Mouse (Mus musculus): ENCODE measurements around the gene Morc1. TPM values are rescaled to one million over a fixed set of nuclear protein-coding genes. Genes with fewer than 3 reads are reported as not detected.

Morc1 gene
- total RNA-seq (2017), result not detected in 2 replicates

- no peak for ATAC-seq (replicated peaks in 1 of 2; ENCODE audit: insufficient read depth in 1 of 2, low FRiP score in 2 of 2, low TSS enrichment in 1 of 2, low read depth in 1 of 2, poor library complexity in 2 of 2, severe bottlenecking in 2 of 2)
These were observed at the start of gene Morc1 for GRCm38 (mm10) chr16:48431027-48431426. Gene Morc1, plus strand, starts transcription at chr16:48431237.

GRCm38 (mm10) chr16:48383582-48384257 is 47.3 kb upstream of the Morc1 start:
- ATAC-seq (replicated peaks in 1 of 2; ENCODE audit: insufficient read depth in 1 of 2, low FRiP score in 2 of 2, low TSS enrichment in 1 of 2, low read depth in 1 of 2, poor library complexity in 2 of 2, severe bottlenecking in 2 of 2), result no peak

- no peak for ATAC-seq (replicated peaks in 1 of 2; ENCODE audit: insufficient read depth in 1 of 2, low FRiP score in 2 of 2, low TSS enrichment in 1 of 2, low read depth in 1 of 2, poor library complexity in 2 of 2, severe bottlenecking in 2 of 2)
These were observed 44.1 kb upstream of the Morc1 start for GRCm38 (mm10) chr16:48386982-48387381.

GRCm38 (mm10) chr16:48395278-48395677 is 35.8 kb upstream of the Morc1 start:
- no peak for ATAC-seq (replicated peaks in 1 of 2; ENCODE audit: insufficient read depth in 1 of 2, low FRiP score in 2 of 2, low TSS enrichment in 1 of 2, low read depth in 1 of 2, poor library complexity in 2 of 2, severe bottlenecking in 2 of 2)

- no peak for ATAC-seq (replicated peaks in 1 of 2; ENCODE audit: insufficient read depth in 1 of 2, low FRiP score in 2 of 2, low TSS enrichment in 1 of 2, low read depth in 1 of 2, poor library complexity in 2 of 2, severe bottlenecking in 2 of 2)
These were observed 28.1 kb upstream of the Morc1 start for GRCm38 (mm10) chr16:48402963-48403362.

GRCm38 (mm10) chr16:48403423-48403822 is 27.6 kb upstream of the Morc1 start:
- ATAC-seq (replicated peaks in 1 of 2; ENCODE audit: insufficient read depth in 1 of 2, low FRiP score in 2 of 2, low TSS enrichment in 1 of 2, low read depth in 1 of 2, poor library complexity in 2 of 2, severe bottlenecking in 2 of 2), result peak; percentile 59 to 68

- ATAC-seq (replicated peaks in 1 of 2; ENCODE audit: insufficient read depth in 1 of 2, low FRiP score in 2 of 2, low TSS enrichment in 1 of 2, low read depth in 1 of 2, poor library complexity in 2 of 2, severe bottlenecking in 2 of 2), result no peak
These were observed 27.0 kb upstream of the Morc1 start for GRCm38 (mm10) chr16:48404009-48404408.

GRCm38 (mm10) chr16:48405674-48406403 is 25.2 kb upstream of the Morc1 start:
- ATAC-seq (replicated peaks in 1 of 2; ENCODE audit: insufficient read depth in 1 of 2, low FRiP score in 2 of 2, low TSS enrichment in 1 of 2, low read depth in 1 of 2, poor library complexity in 2 of 2, severe bottlenecking in 2 of 2), result no peak

GRCm38 (mm10) chr16:48409580-48409979 is 21.5 kb upstream of the Morc1 start:
- ATAC-seq (replicated peaks in 1 of 2; ENCODE audit: insufficient read depth in 1 of 2, low FRiP score in 2 of 2, low TSS enrichment in 1 of 2, low read depth in 1 of 2, poor library complexity in 2 of 2, severe bottlenecking in 2 of 2), result no peak

GRCm38 (mm10) chr16:48410125-48410524 is 20.9 kb upstream of the Morc1 start:
- no peak for ATAC-seq (replicated peaks in 1 of 2; ENCODE audit: insufficient read depth in 1 of 2, low FRiP score in 2 of 2, low TSS enrichment in 1 of 2, low read depth in 1 of 2, poor library complexity in 2 of 2, severe bottlenecking in 2 of 2)

- no peak for ATAC-seq (replicated peaks in 1 of 2; ENCODE audit: insufficient read depth in 1 of 2, low FRiP score in 2 of 2, low TSS enrichment in 1 of 2, low read depth in 1 of 2, poor library complexity in 2 of 2, severe bottlenecking in 2 of 2)
These were observed 18.8 kb upstream of the Morc1 start, which contains the start of gene Gm5485 for GRCm38 (mm10) chr16:48412246-48412645. Gene Gm5485, minus strand, starts transcription at chr16:48412416.

- no peak for ATAC-seq (replicated peaks in 1 of 2; ENCODE audit: insufficient read depth in 1 of 2, low FRiP score in 2 of 2, low TSS enrichment in 1 of 2, low read depth in 1 of 2, poor library complexity in 2 of 2, severe bottlenecking in 2 of 2)
These were observed 12.5 kb upstream of the Morc1 start for GRCm38 (mm10) chr16:48418557-48418956.

GRCm38 (mm10) chr16:48419035-48419434 is 12.0 kb upstream of the Morc1 start:
- peak; percentile 95 to 98 for ATAC-seq (replicated peaks in 1 of 2; ENCODE audit: insufficient read depth in 1 of 2, low FRiP score in 2 of 2, low TSS enrichment in 1 of 2, low read depth in 1 of 2, poor library complexity in 2 of 2, severe bottlenecking in 2 of 2)

- ATAC-seq (replicated peaks in 1 of 2; ENCODE audit: insufficient read depth in 1 of 2, low FRiP score in 2 of 2, low TSS enrichment in 1 of 2, low read depth in 1 of 2, poor library complexity in 2 of 2, severe bottlenecking in 2 of 2), result peak; percentile 28 to 43; a peak in 1 of 4 replicates
These were observed 8.5 kb upstream of the Morc1 start for GRCm38 (mm10) chr16:48422501-48422900.

GRCm38 (mm10) chr16:48424069-48424468 is 7.0 kb upstream of the Morc1 start:
- ATAC-seq (replicated peaks in 1 of 2; ENCODE audit: insufficient read depth in 1 of 2, low FRiP score in 2 of 2, low TSS enrichment in 1 of 2, low read depth in 1 of 2, poor library complexity in 2 of 2, severe bottlenecking in 2 of 2), result no peak

- ATAC-seq (replicated peaks in 1 of 2; ENCODE audit: insufficient read depth in 1 of 2, low FRiP score in 2 of 2, low TSS enrichment in 1 of 2, low read depth in 1 of 2, poor library complexity in 2 of 2, severe bottlenecking in 2 of 2), result no peak
These were observed 1.6 kb upstream of the Morc1 start for GRCm38 (mm10) chr16:48429427-48429826.

- ATAC-seq (replicated peaks in 1 of 2; ENCODE audit: insufficient read depth in 1 of 2, low FRiP score in 2 of 2, low TSS enrichment in 1 of 2, low read depth in 1 of 2, poor library complexity in 2 of 2, severe bottlenecking in 2 of 2), result no peak
These were observed 4.4 kb downstream of the Morc1 start for GRCm38 (mm10) chr16:48435454-48435853.

GRCm38 (mm10) chr16:48437476-48437875 is 6.4 kb downstream of the Morc1 start:
- 0 out of 4 replicates have a peak, but pooled peaks of 1 of the 2 experiments have one; percentile 38 for ATAC-seq (replicated peaks in 1 of 2; ENCODE audit: insufficient read depth in 1 of 2, low FRiP score in 2 of 2, low TSS enrichment in 1 of 2, low read depth in 1 of 2, poor library complexity in 2 of 2, severe bottlenecking in 2 of 2)
